Mouse (Mus musculus): ENCODE results near the gene Tmem182.
A peak's percentile ranks its signal among the peaks of the same experiment; 100 is the strongest.

Tmem182 gene

GRCm38 (mm10) chr1:40799121-40799520 is 6.3 kb upstream of the Tmem182 start:
- DNase-seq (ENCODE audit: low spot score in 2 of 2) = no peak

- DNase-seq (ENCODE audit: low spot score in 2 of 2) = no peak
Measured at GRCm38 (mm10) chr1:40800908-40801307, 4.5 kb upstream of the Tmem182 start.

GRCm38 (mm10) chr1:40802759-40803158 is 2.6 kb upstream of the Tmem182 start:
- DNase-seq (ENCODE audit: low spot score in 2 of 2) = peak in 1 of 2 experiments; percentile 18

GRCm38 (mm10) chr1:40804118-40804517 is 1.3 kb upstream of the Tmem182 start:
- DNase-seq (ENCODE audit: low spot score in 2 of 2) = no peak

GRCm38 (mm10) chr1:40805891-40806290 is 490 bp downstream of the Tmem182 start:
- no peak for DNase-seq (ENCODE audit: low spot score in 2 of 2)

- DNase-seq (ENCODE audit: low spot score in 2 of 2) = no peak
Measured at GRCm38 (mm10) chr1:40808643-40809042, 3.2 kb downstream of the Tmem182 start.

GRCm38 (mm10) chr1:40815071-40815845 is 9.9 kb downstream of the Tmem182 start:
- no peak for DNase-seq (ENCODE audit: low spot score in 2 of 2)

- no peak for DNase-seq (ENCODE audit: low spot score in 2 of 2)
Measured at GRCm38 (mm10) chr1:40824517-40824916, 19.1 kb downstream of the Tmem182 start.

- DNase-seq (ENCODE audit: low spot score in 2 of 2) = no peak
Measured at GRCm38 (mm10) chr1:40824936-40825335, 19.5 kb downstream of the Tmem182 start.

GRCm38 (mm10) chr1:40825826-40826225 is 20.4 kb downstream of the Tmem182 start:
- no peak for DNase-seq (ENCODE audit: low spot score in 2 of 2)

- no peak for DNase-seq (ENCODE audit: low spot score in 2 of 2)
Measured at GRCm38 (mm10) chr1:40829213-40829914, 24.0 kb downstream of the Tmem182 start.

- DNase-seq (ENCODE audit: low spot score in 2 of 2) = no peak
Measured at GRCm38 (mm10) chr1:40830712-40831507, 25.5 kb downstream of the Tmem182 start.

- DNase-seq (ENCODE audit: low spot score in 2 of 2) = no peak
Measured at GRCm38 (mm10) chr1:40835468-40835867, 30.1 kb downstream of the Tmem182 start.

- no peak for DNase-seq (ENCODE audit: low spot score in 2 of 2)
Measured at GRCm38 (mm10) chr1:40840605-40841004, 35.2 kb downstream of the Tmem182 start.

GRCm38 (mm10) chr1:40841032-40841761 is 35.8 kb downstream of the Tmem182 start:
- DNase-seq (ENCODE audit: low spot score in 2 of 2) = no peak

- no peak for DNase-seq (ENCODE audit: low spot score in 2 of 2)
Measured at GRCm38 (mm10) chr1:40844616-40845015, 39.2 kb downstream of the Tmem182 start.

- DNase-seq (ENCODE audit: low spot score in 2 of 2) = no peak
Measured at GRCm38 (mm10) chr1:40847196-40847938, 42.0 kb downstream of the Tmem182 start.

- DNase-seq (ENCODE audit: low spot score in 2 of 2) = no peak
Measured at GRCm38 (mm10) chr1:40851286-40851685, 45.9 kb downstream of the Tmem182 start.

GRCm38 (mm10) chr1:40855268-40855667 is 49.9 kb downstream of the Tmem182 start:
- no peak for DNase-seq (ENCODE audit: low spot score in 2 of 2)

GRCm38 (mm10) chr1:40856846-40857636 is 51.6 kb downstream of the Tmem182 start:
- DNase-seq (ENCODE audit: low spot score in 2 of 2) = no peak
